Mouse (Mus musculus) erythroid progenitor cell, adult 5-6 weeks (primary cell): Measurements from ENCODE around the gene Fam71b. TPM values are rescaled to one million over a fixed set of nuclear protein-coding genes. Genes with fewer than 3 reads are reported as not detected.
"Not testable (repeated sequence)": the region's sequence is repeated elsewhere in the genome, so short reads cannot be mapped to it uniquely, and the experiment has no call there.

ENCODE experiments used
- ATAC-seq: replicated peaks from 2 replicates; pipeline ENCODE4 v1.8.0; 2016; ENCODE audit warnings: moderate number of reproducible peaks, mild to moderate bottlenecking, moderate TSS enrichment, inconsistent platforms; ENCODE audit not compliant: poor library complexity, low FRiP score, severe bottlenecking
- total RNA-seq, 2 experiments: library from RNA; stranded (forward) in 1 of 2; stranded (reverse) in 1 of 2; fragments of 150-400 nt in 1 of 2; fragments of 186-747, 209-891 nt in 1 of 2; gene quantifications; 2 replicates each; pipeline versions ENCODE4 v1.2.3 to v1.2.4; 2015 to 2017; ENCODE audit warnings: low replicate concordance in 2 of 2

Gene Fam71b
- total RNA-seq, 2 experiments from 2014 or later = not detected

DNA sequence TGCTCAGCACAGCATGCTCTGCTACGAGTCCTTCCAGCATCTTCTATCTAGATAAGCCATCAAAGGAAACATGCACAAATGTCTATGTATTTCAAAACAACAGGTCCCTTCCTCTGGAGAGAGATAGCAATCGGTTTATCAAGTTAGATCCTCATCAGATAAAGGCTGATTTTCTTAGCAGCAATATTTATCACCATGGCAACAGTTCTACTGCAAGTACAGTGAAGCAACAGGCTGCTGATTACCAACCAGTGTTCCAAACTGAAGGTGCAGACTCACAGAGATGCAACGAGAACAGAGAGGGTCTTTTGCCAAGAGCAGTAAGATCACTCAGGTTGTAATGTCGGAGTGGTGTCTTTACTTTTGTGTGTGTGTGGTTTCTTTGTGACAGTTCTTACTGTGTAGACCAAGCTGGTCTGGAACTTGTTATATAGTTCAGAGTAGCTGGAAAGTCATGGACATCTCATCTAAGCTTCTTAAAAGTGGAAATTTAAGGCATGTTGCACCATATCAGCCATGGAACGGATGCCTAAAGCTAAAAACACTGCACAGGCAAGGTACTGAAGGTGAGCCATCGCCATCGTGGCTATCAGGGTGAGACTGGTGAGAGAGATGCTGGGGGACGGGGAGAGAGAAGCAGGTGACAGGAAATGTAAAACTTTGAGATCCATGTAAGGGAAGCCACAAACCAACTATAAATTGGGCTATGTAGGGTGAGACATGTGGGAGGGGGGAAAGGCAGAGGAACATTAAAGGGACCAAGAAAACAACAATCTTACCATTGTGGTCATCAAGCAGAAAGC lies 24.9 kb downstream of the Fam71b start:
- ATAC-seq = no peak

- ATAC-seq = not testable (repeated sequence)
These were observed 31.8 kb downstream of the Fam71b start for GRCm38 (mm10) chr11:46428131-46428530.

- ATAC-seq = no peak
These were observed 33.8 kb downstream of the Fam71b start for GRCm38 (mm10) chr11:46430123-46430522.

- ATAC-seq = peak; percentile 88
These were observed 34.8 kb downstream of the Fam71b start for GRCm38 (mm10) chr11:46431129-46431528.

DNA sequence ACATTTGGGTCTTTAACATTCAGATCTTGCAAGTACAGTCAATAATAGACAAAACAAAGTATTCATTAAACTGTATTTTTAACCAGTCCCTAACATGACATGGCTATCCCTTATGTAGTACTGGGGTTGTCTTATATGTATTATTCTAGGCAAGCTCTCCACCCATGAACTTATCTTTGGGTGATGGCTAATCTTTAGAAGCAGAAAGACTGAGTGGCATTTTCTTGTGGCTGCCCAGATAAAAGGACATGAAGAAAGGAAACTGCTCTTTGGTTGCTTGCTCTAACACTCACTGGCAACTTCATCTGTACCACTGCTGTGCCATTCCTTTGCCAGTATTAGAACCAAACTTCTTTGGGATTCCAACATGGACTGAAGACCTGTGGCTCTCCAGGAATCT lies 39.0 kb downstream of the Fam71b start:
- no peak for ATAC-seq

GRCm38 (mm10) chr11:46436760-46437458 lies 40.5 kb downstream of the Fam71b start, which contains the start of gene Med7:
Gene Med7 (plus strand): TSS chr11:46436925.
- peak; percentile 90 for ATAC-seq

GRCm38 (mm10) chr11:46437459-46438000 lies 41.2 kb downstream of the Fam71b start:
- peak; percentile 66 for ATAC-seq

DNA sequence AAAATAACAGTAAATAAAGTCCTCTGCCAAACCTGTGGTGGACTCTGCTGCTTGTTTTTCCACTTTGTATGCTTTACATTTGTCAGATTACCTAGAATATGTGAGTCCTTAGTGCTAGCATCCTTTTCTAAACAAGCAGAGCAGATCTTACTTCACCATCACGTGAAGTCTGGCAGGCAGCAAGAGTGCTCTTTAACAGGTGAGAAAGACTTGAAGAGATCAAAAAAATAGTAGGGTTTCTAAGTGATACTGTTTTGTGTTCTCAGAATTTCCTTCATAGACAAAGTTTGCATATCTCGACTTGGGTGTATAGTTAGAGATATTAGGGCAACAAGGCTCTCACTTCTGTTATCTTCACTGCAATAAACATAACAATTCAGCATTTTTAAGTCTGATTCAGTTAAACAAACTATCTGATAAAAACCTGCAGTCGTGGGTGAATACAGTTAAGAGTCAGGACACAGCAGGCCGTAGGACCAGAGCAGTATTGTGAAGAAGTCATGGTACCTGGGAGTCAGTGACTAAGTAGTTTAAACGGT lies 42.7 kb downstream of the Fam71b start:
- no peak for ATAC-seq

GRCm38 (mm10) chr11:46441774-46442173 lies 45.4 kb downstream of the Fam71b start:
- peak; percentile 54 for ATAC-seq

DNA sequence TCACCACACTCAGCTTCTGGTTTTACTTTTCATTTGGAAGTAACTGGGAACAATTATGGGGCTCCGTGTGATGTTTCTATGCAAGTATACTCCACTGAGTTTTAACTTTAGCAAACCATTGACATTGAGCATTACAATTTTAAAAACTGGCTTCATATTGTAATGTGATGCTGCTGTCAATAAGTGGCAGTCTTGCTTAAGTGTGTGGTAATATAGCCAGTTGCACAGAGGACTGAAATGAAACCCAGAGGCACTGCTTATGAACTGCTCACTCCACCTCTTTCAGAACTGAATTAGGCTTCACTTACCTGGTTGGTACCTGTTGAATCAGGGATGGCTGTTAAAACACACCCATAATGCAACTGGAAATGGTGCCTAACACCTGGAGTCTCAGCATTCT lies 46.8 kb downstream of the Fam71b start:
- no peak for ATAC-seq

- no peak for ATAC-seq
These were observed 47.6 kb downstream of the Fam71b start for GRCm38 (mm10) chr11:46443979-46444378.

GRCm38 (mm10) chr11:46446150-46446549 lies 49.8 kb downstream of the Fam71b start:
- no peak for ATAC-seq

DNA sequence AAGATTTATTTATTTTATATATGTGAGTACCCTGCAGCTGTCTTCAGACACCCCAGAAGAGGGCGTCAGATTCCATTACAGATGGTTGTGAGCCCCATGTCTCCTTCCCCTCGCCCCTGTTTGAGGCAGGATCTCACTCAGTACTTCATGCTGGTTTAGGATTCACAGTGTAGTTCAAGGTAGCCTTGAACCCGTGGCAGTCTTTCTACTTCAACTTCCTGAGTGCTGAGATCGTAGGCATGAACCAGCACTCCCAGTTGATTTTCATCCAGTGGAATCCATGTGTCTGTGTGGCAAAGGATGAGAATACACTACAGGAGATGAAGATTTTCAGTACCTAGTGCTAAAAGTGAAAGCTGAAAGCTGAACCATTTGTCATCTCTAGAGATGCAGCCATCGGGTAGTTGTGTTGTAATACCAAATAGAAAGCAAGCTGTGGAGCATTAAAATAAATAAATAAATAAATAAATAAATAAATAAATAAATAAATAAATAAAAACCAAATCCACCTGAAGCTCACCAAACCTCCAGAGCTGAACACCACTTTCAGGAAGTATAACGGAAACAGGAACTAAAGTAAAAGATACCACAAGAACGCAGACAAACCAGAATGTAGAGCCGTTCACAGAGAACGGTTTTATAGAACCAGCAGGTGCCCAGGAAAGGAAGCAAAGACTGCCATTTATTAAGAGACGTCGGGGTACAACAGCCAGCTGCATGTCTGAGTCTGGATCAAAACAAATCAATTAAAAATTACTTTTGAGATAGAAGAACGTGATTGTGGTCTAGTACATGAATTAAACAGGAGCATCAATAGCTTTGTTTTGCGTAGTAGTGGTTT lies 51.5 kb downstream of the Fam71b start:
- no peak for ATAC-seq

DNA sequence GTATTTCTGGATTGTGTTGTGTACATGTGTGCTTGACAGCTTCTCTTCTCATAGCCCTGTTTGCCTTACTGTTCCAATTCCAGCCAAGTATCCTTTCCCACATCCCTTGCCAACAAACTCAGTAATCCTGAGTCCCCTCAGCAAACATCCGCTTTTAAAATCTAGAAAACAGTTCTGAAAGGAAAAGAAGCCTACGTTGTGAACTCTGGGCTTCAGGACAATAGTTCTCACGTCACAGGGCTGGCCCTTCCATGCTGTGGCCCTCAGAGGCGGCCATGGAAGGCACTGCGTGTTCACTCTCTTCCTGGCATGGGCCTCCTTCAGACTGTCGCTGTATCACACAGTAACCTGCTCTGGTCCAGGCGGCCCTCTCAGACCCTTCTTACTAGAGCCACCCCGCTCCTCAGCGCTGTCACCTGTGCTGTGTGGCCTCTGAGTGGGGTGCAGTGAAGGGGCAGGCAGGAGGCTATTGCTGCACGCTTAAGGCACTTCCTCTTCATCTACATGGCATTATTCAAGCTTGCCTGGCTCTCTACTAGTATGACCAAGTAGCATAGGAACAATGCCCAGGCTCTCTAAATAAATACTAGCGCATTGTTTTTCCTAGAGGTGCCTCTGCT lies 53.2 kb downstream of the Fam71b start:
- ATAC-seq = no peak

DNA sequence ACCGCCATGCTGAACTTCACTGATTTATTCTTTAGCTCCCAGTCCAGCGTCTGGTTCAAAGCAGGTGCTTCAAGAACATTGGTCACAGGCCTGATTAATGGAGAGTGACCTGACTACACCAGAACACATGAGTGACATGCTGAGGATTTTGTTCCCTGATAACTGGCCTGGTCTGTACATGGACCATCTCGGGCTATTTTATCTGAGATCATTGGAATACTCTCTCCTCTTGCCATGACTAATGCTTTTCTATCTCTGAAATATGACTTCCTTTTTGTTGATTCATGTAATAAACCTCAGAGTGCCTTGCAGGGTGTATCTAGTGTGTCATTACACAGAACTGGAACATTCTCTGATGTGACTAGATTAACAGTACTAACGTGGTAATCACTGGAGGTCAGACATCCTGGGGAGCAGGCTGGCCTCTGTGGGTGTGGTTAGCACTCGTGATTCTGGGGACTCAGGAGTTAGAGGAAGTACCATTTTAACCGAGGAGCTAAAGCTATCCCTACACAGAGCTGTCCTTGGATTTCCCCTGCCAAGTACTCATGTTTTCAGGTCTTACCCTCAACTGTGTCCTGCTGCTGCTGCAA lies 58.2 kb downstream of the Fam71b start, which contains the start of gene Havcr2:
Gene Havcr2, plus strand, starts transcription at position 483 of the 593 bp plus-strand sequence.
- ATAC-seq = 0 out of 2 replicates have a peak, but pooled peaks have one; percentile 56
